Mouse (Mus musculus): Measurements from ENCODE around the gene Gm525. TPM values are rescaled to one million over a fixed set of nuclear protein-coding genes. Genes with fewer than 3 reads are reported as not detected.
"Not testable (repeated sequence)": the region's sequence is repeated elsewhere in the genome, so short reads cannot be mapped to it uniquely, and the experiment has no call there.

Gm525 gene
- polyA plus RNA-seq, 1 experiment from 2014 or later = 1.6 TPM

DNA sequence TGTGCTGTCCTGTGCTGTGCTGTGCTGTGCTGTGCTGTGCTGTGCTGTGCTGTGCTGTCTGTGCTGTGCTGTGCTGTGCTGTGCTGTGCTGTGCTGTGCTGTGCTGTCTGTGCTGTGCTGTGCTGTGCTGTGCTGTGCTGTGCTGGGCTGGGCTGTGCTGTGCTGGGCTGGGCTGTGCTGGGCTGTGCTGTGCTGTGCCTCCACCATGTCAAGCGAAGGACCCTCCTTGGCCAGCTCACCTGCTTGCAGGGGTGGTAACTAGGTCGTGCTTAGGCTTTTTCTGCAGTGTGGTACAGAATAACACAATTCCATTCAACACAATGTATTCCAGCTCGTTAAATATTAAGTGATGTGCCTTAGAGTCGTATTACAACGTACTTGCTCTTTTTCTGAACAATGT is 8.3 kb downstream of the Gm525 start:
- not testable (repeated sequence) for H3K4me3 ChIP-seq; H3K4me2 ChIP-seq; H3K9me3 ChIP-seq; H3K9ac ChIP-seq; H3K27me3 ChIP-seq; H3K27ac ChIP-seq; H3K36me3 ChIP-seq; H3K4me1 ChIP-seq; ATAC-seq (ENCODE audit: insufficient number of reproducible peaks, low FRiP score, low TSS enrichment, low read depth)
- WGBS = 34% methylated on average over 5 of the region's 5 CpGs

DNA sequence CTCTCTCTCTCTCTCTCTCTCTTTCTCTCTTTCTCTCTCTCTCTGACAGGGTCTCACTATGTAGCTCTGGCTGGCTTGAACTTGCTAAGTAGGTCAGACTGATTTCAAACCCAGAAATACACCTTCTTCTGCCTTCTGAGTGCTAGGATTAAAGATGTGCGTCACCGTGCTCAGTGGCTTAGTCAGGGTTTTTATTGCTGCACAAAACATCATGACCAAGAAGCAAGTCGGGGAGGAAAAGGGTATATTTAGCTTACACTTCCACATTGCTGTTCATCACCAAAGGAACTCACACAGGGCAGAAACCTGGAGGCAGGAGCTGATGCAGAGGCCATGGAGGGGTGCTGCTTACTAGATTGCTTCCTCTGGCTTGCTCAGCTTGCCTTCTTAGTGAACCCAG is 9.1 kb downstream of the Gm525 start:
- ATAC-seq (ENCODE audit: insufficient number of reproducible peaks, low FRiP score, low TSS enrichment, low read depth) = not testable (repeated sequence)

DNA sequence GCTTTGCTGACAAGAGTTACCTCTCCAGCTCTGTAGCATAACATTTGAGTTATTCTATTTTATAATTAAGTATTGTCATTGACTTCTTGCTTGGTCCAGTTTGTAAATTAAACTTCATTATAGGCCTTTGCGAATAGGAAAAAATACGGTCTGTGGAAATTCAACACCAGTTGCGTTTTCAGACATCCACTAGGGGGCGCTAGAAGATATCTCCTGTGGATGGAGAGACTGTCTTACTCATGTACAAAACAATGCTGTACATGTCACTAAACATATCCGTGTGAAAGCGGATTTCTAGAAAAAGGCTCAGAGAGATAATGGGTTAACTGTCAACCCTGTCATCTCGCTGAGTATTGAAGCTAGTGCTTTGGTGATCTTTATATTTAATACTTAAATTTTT is 11.0 kb downstream of the Gm525 start:
- Histone ChIP-seq H3K9me3 (no peaks in the 10 kb centered on the region), H3K4me3 (no peak overlapping the region), H3K4me2 (no peak overlapping the region), H3K27ac (no peak overlapping the region), H3K36me3 (no peaks in the 10 kb centered on the region), H3K27me3 (no peaks in the 10 kb centered on the region), H3K9ac (no peak overlapping the region), H3K4me1 (no peaks in the 10 kb centered on the region)
- ATAC-seq (ENCODE audit: insufficient number of reproducible peaks, low FRiP score, low TSS enrichment, low read depth) = no peak
- 41% methylated on average over 7 of the region's 7 CpGs for WGBS

More for the DNA sequence above, 9.1 kb downstream of the Gm525 start:
- H3K27ac ChIP-seq, H3K4me1 ChIP-seq, H3K4me2 ChIP-seq, H3K36me3 ChIP-seq, H3K9me3 ChIP-seq, H3K27me3 ChIP-seq, H3K4me3 ChIP-seq, H3K9ac ChIP-seq: not testable (repeated sequence)
- 80% methylated on average over 3 of the region's 3 CpGs for WGBS

DNA sequence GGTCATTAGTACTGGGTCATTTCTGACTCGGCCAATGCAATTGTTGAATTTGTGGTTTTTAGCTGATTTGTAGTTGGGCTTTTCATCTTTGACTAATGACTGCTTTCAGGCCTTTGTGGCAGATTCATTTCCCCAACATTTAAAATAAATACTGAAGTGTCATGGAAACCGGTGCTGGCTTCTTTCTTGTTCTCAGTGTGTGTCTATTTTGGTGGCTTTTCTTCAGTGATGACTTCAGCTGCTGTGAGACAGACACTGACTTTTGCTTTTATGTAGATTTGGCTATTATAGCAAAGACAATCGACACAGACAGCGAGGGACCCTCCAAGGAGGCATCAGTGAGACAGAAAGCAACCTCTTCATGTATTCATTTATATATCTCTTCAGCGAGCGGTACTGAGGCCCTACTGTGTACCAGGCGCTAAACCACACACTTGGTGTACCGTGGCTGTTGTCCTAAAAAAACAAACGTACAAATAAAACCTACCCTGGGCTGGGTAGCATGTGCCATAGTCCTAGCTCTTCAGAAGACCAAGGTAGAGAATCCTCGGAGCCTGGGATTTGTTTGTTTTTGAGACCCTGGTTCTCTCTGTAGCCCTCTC is 12.7 kb downstream of the Gm525 start:
- WGBS = 79% methylated on average over 10 of the region's 10 CpGs

DNA sequence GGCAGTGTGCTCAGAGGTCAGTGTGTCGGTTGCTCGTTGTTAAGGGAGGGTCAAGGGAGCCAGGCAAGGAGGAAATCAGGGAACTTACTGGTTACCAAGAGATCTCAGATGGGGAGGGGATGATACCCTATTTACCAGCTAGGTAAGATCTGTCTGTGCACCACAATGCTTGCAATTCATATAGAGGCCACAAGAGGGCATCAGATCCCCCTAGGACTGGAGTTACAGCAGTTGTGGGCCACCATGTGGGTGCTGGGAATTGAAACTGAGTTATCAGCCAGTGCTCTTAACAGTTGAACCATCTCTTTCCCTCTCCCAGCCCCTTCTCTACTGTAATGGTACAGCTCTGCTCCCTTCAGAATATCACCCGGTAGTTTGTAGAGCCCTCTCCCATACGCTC is 15.1 kb downstream of the Gm525 start:
- no peaks in the 10 kb centered on the region for H3K36me3 ChIP-seq
- no peak overlapping the region for H3K9ac ChIP-seq
- H3K27me3 ChIP-seq = no peaks in the 10 kb centered on the region
- 86% methylated on average over 4 of the region's 4 CpGs for WGBS
- no peak overlapping the region for H3K27ac ChIP-seq
- H3K4me1 ChIP-seq = no peaks in the 10 kb centered on the region
- no peak overlapping the region for H3K4me2 ChIP-seq
- no peak overlapping the region for H3K4me3 ChIP-seq
- no peaks in the 10 kb centered on the region for H3K9me3 ChIP-seq
- no peak for ATAC-seq (ENCODE audit: insufficient number of reproducible peaks, low FRiP score, low TSS enrichment, low read depth)

More for the DNA sequence above, 12.7 kb downstream of the Gm525 start:
- Histone ChIP-seq H3K9ac (no peak overlapping the region), H3K4me2 (no peak overlapping the region), H3K9me3 (no peaks in the 10 kb centered on the region), H3K4me1 (no peaks in the 10 kb centered on the region), H3K27me3 (no peaks in the 10 kb centered on the region), H3K36me3 (no peaks in the 10 kb centered on the region), H3K4me3 (no peak overlapping the region), H3K27ac (no peak overlapping the region)
- no peak for ATAC-seq (ENCODE audit: insufficient number of reproducible peaks, low FRiP score, low TSS enrichment, low read depth)

DNA sequence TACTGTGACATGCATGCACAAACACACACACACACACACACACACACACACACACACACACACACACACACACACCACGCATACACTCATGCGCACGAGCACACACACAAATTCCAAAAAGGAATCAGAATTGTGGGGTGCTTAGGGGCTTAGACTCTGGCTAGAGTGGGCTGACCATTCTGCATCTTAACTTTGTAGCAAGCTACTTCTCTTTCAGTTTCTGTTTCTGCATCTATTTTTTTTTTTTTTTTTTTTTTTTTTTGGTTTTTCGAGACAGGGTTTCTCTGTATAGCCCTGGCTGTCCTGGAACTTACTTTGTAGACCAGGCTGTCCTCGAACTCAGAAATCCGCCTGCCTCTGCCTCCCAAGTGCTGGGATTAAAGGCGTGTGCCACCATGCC is 16.7 kb downstream of the Gm525 start:
- not testable (repeated sequence) for H3K4me2 ChIP-seq, H3K27me3 ChIP-seq
- 89% methylated on average over 7 of the region's 7 CpGs for WGBS

DNA sequence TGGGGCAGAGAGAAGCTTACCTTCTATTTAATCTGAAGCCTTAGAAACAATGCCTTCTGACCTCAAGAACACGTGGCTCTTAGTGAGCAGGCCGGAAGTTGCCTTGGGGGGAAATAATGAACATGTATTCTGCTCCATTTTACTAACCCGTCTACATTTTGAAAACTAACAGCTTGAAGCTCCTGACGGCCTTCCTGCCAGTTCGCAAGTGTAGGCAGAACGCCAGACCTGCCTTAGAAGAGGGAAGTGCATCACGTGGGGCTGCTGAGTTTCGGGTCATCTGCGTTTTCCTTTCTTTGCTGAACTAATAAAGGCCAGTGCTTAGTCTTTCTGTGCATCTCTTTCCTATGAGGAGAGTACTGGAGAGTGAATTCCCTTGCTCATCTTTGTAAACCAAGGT is 19.1 kb downstream of the Gm525 start:
- Histone ChIP-seq H3K4me2 (no peak overlapping the region), H3K9ac (no peak overlapping the region), H3K27ac (no peak overlapping the region), H3K4me3 (no peak overlapping the region), H3K27me3 (no peaks in the 10 kb centered on the region), H3K9me3 (no peaks in the 10 kb centered on the region), H3K4me1 (no peaks in the 10 kb centered on the region), H3K36me3 (no peaks in the 10 kb centered on the region)
- no peak for ATAC-seq (ENCODE audit: insufficient number of reproducible peaks, low FRiP score, low TSS enrichment, low read depth)
- 58% methylated on average over 9 of the region's 9 CpGs for WGBS

More for the DNA sequence above, 16.7 kb downstream of the Gm525 start:
- not testable (repeated sequence) for H3K27ac ChIP-seq; H3K9me3 ChIP-seq; ATAC-seq (ENCODE audit: insufficient number of reproducible peaks, low FRiP score, low TSS enrichment, low read depth); H3K4me3 ChIP-seq; H3K4me1 ChIP-seq; H3K9ac ChIP-seq; H3K36me3 ChIP-seq

DNA sequence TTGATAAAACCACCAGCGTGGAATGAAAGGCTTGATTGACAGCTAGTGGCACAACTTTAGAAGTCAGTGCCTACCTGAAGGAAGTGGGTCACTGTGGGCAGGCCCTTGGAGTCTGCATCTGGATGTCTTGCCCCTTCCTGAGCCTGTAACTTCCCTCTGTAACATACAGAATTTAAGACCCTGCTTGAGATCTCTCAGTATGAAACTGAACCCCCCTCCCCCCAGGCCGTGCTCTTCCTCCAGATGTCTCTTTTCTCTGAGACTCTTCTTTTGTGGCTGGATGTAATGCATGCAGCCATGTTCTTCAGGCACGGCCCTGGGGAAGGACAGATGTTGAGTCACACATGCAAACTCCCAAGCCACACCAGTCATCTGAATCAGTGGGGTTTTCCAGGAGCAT is 21.7 kb downstream of the Gm525 start:
- no peak overlapping the region for H3K4me3 ChIP-seq
- no peaks in the 10 kb centered on the region for H3K36me3 ChIP-seq
- H3K27ac ChIP-seq = no peak overlapping the region
- 70% methylated on average over 3 of the region's 3 CpGs for WGBS
- H3K4me2 ChIP-seq = no peak overlapping the region
- no peaks in the 10 kb centered on the region for H3K27me3 ChIP-seq
- no peak overlapping the region for H3K9ac ChIP-seq
- no peaks in the 10 kb centered on the region for H3K9me3 ChIP-seq
- H3K4me1 ChIP-seq = no peaks in the 10 kb centered on the region; the same call in 1 of the 2 replicates
- no peak for ATAC-seq (ENCODE audit: insufficient number of reproducible peaks, low FRiP score, low TSS enrichment, low read depth)

DNA sequence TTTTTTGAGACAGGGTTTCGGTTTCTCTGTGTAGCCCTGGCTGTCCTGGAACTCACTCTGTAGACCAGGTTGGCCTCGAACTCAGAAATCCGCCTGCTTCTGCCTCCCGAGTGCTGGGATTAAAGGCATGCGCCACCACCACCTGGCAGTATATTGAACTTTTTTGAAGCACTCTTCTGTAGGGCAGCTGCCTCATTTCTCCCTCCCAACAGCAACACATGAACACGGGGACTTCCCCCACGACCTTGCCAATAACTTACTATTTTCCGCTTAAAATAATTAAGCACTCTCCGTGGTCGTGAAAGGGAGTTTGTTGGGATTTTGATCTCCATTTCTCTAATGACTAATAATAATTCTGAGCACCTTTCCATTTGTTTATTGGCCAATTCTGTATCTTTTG is 23.7 kb downstream of the Gm525 start:
- not testable (repeated sequence) for H3K27me3 ChIP-seq; H3K9me3 ChIP-seq; H3K36me3 ChIP-seq; H3K9ac ChIP-seq; ATAC-seq (ENCODE audit: insufficient number of reproducible peaks, low FRiP score, low TSS enrichment, low read depth); H3K4me2 ChIP-seq; H3K4me3 ChIP-seq; H3K27ac ChIP-seq; H3K4me1 ChIP-seq
- WGBS = 77% methylated on average over 10 of the region's 10 CpGs

DNA sequence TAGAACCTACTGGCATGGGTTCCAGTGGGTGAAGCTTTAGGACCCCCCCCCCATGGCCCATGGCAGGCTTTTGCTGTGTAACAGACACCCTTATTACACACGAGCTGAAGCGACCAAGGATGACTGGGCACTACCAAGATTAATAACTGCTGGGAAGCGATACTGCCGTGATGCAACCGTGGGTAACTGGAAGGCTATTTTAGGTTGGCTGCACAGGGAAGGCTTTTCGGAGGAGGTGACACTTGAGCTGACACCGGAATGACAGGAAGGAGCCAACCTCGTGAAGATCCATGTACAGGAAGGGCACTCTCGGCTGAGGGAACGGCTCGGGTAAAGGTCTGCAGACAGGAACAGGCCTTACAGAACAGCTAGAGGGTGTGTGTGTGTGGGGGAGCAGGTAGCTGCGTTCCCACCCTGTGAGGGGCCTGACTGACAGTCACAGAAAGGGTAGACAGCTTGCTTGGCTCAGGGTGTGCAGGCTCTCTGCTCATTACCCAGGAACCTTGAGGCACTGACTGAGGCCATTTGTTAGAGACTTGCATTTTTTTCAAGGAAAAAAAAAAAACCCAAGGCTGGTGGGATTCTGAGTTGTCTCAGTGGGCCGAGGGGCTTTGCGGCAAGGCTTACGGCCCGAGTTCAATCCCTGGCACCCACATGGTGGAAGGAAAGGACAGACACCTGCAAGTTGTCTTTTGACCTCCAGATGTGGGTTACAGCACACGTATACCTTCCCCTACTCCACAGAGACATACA is 24.6 kb downstream of the Gm525 start:
- 77% methylated on average over 17 of the region's 17 CpGs for WGBS
- ATAC-seq (ENCODE audit: insufficient number of reproducible peaks, low FRiP score, low TSS enrichment, low read depth) = no peak

DNA sequence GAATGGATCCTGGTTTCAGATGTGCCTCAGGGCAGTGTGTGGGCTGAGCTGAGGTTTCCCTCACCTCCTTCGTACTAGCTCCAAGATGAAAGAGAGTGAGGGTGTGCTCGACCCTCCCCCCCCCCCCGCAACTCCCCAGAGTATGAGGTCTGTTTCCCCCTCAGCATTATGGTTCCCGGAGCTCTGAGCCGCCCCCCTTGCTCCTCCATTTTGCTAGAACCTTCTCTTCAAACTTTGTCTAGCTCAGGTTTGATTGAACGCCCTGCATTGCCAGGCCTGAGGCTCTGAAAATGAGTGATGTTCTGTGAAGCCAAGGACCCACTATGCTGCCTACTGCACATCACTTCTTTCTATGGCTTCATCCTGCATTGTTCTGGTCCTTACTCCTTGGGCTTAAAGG is 25.3 kb downstream of the Gm525 start:
- Histone ChIP-seq H3K9ac (no peak overlapping the region), H3K9me3 (no peaks in the 10 kb centered on the region), H3K4me1 (peaks cover 3% of the 10 kb centered on the region; the same call in 1 of the 2 replicates), H3K27ac (no peak overlapping the region), H3K4me3 (no peak overlapping the region), H3K4me2 (no peak overlapping the region), H3K36me3 (no peaks in the 10 kb centered on the region), H3K27me3 (no peaks in the 10 kb centered on the region)
- 66% methylated on average over 6 of the region's 6 CpGs for WGBS
- no peak for ATAC-seq (ENCODE audit: insufficient number of reproducible peaks, low FRiP score, low TSS enrichment, low read depth)

More for the DNA sequence above, 24.6 kb downstream of the Gm525 start:
- H3K4me2 ChIP-seq = no peak overlapping the region
- H3K27ac ChIP-seq = no peak overlapping the region
- no peak overlapping the region for H3K4me3 ChIP-seq
- no peaks in the 10 kb centered on the region for H3K36me3 ChIP-seq
- no peak overlapping the region for H3K9ac ChIP-seq
- H3K9me3 ChIP-seq = no peaks in the 10 kb centered on the region
- H3K4me1 ChIP-seq = peaks cover 3% of the 10 kb centered on the region; the same call in 1 of the 2 replicates
- H3K27me3 ChIP-seq = no peaks in the 10 kb centered on the region

DNA sequence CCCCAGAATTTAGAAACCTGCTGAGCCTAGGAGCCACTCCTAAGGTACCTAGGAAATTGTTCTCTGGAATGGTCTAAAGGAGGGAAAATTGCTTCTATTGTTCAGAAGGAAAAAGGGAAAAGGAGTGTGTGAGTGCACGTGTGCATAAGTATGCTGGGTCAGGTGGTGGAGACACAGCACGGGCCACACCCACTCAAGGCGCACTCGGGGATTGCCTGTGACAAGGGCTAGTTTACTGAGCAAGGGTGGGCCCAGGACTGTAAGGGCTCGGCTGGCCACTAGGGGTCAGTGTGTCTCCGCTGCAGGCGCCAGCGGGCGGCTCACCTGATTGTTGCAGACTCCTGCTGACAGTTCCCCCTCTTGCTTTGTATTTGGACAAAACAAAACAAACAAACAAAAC is 26.8 kb downstream of the Gm525 start:
- 0% methylated on average over 9 of the region's 9 CpGs for WGBS
- Histone ChIP-seq H3K9ac (no peak overlapping the region), H3K4me1 (peaks cover 3% of the 10 kb centered on the region; the same call in 1 of the 2 replicates)

More for the DNA sequence above, 26.8 kb downstream of the Gm525 start:
- H3K9me3 ChIP-seq = no peaks in the 10 kb centered on the region
- peak overlapping the region; percentile 53 for H3K4me2 ChIP-seq
- H3K27me3 ChIP-seq = no peaks in the 10 kb centered on the region
- H3K27ac ChIP-seq = no peak overlapping the region
- no peaks in the 10 kb centered on the region for H3K36me3 ChIP-seq
- ATAC-seq (ENCODE audit: insufficient number of reproducible peaks, low FRiP score, low TSS enrichment, low read depth) = peak; percentile 41; the same call in 1 of the 2 replicates
- H3K4me3 ChIP-seq = peak overlapping the region; percentile 33
